Mouse (Mus musculus): Measurements from ENCODE around the gene Scai.

GRCm38 (mm10) chr2:39065400-39065987, 125.0 kb downstream of the Scai start, which contains the start of gene Golga1:
- TF ChIP-seq CTCF (IDR thresholded peaks at IDR 0.05; ENCODE audit: borderline replicate concordance, insufficient read depth, low read length) (no peak), POLR2A (IDR thresholded peaks at IDR 0.05; ENCODE audit: low read depth, low read length) (peak; percentile 95)

All from embryonic fibroblast, embryonic 13.5 days (primary cell).